Mouse (Mus musculus) fibroblast of lung, adult 2 months (primary cell): ENCODE data around the gene Alkbh4.
"Not testable (repeated sequence)": the region's sequence is repeated elsewhere in the genome, so short reads cannot be mapped to it uniquely, and the experiment has no call there.

ENCODE experiments used
- DNase-seq: peaks from one replicate; pipeline ENCODE4 v3.0.0-alpha.2; 2011; ENCODE audit warnings: low read depth

The Alkbh4 gene

GRCm38 (mm10) chr5:136135571-136136291 is at the start of gene Alkbh4, which contains the start of gene Lrwd1:
TSS of gene Alkbh4 (plus strand) at chr5:136136146.
TSS of gene Lrwd1 (minus strand) at chr5:136136074.
- peak; percentile 93 for DNase-seq

DNA sequence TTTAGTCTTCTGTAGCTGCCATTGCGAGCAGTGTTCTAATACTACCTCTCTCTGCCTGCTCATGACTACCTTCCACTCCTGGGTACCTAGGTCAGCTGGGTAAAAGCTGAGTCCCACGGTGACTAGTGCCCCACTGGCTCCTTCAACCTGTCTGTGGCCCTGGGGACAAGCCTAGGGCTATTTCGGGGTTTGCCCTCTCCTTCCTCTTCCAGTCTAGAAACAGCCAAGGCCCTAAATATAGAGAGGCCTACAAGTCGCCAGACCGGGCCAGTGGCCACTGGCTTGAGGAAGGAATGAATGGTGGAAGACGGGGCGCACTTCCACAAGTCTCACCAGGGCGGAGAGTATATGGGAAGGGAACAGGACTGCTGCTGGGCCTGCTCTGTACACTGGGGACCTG is 49.7 kb upstream of the Alkbh4 start:
- no peak for DNase-seq

GRCm38 (mm10) chr5:136088821-136089575 is 46.9 kb upstream of the Alkbh4 start:
- DNase-seq: no peak

DNA sequence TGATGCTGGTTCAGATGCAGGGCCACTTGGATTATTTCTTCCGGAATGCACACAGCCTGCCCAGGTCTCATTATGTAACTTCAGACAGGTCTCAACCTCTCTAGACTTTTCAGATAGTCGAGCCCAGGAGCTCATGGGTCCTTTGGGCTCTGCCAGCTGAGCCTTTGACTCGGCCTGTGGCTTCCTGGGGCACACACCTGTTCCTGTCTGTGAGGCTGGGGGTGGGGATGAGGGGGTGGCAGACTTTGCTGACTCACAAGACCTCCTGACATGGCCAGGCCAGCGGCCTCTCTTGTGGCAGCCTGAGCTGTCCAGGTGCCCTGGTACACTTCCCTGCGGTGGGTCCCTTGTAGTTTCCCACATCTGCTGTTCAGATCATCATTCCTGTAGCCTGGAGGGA is 44.0 kb upstream of the Alkbh4 start:
- DNase-seq: no peak

GRCm38 (mm10) chr5:136094249-136095010 is 41.5 kb upstream of the Alkbh4 start:
- peak; percentile 56 for DNase-seq

DNA sequence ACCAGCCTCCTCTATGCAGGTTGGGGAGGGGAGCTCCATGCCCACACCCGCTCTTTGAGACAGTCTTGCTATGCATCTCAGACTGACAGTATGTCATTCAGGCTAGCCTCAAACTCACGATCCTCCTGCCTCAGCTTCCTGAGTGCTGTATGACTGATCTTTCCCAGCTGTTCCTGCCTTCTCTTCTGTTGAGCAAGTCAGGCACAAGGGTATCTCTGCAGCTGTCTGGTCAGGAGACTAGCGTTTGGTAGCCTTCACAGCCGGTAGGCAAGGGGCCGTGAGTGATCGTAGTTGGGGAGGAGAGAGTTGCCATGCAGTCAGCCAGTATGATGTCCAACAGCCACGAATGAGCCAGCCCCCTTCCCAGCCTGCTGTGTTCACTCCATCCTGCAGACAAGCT is 40.9 kb upstream of the Alkbh4 start:
- DNase-seq: no peak

- no peak for DNase-seq
Measured at GRCm38 (mm10) chr5:136098536-136098935, 37.4 kb upstream of the Alkbh4 start.

- DNase-seq: no peak
Measured at GRCm38 (mm10) chr5:136102099-136102820, 33.7 kb upstream of the Alkbh4 start.

DNA sequence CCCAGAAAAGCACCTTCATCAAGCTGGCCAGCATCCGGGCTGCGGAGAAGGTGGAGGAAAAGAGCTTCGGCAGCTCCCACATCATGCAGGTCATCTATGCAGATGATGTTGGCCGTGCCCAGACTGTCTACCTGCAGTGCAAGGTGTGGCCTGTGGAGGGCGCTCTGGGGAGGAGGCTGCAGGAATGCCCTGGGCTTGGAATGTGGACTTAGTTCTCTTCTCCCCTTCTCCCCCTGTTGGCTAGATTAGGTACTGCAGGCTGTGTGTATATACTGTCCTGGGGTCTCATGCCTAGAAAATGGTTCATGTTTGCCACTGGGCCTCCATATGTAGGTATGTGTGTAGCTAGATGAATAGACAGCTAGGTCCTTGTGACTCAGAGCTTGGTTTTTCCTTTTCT is 31.4 kb upstream of the Alkbh4 start:
- no peak for DNase-seq

DNA sequence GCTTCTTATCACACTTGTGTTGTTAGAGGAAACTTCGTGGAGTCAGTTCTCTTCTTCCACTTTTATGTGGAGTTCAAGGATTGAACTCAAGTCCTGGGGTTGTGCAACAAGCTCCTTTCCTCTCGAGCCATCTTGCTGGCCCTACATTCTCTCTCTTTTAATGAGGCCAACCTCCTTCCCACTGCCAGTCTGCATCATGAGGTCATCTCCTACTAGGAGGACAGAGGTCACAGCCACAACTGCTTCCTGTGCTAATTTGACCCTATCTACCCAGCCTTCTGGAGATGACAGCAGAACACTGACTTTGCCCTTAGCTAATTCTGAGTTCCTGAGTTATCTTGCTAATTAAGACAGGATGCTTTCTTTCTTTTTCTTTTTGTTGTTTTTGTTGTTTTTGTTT is 27.5 kb upstream of the Alkbh4 start:
- DNase-seq: no peak

GRCm38 (mm10) chr5:136109042-136109441 is 26.9 kb upstream of the Alkbh4 start:
- DNase-seq: no peak

DNA sequence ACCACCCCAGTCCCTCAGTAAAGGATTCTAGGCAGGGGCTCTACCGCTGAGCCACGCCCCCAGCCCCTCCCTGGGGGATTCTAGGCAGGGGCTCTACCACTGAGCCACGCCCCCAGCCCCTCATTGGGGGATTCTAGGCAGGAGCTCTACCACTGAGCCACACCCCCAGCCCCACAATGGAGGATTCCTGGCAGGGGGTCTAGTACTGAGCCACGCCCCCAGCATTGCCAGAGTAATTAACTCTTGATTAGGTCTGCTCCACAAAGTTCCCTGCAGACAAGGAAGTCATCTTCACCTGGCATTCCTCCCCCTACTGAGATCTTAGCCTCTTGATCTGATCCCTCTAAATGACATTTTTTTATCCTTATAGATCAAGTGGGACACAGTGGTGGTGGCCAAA is 22.4 kb upstream of the Alkbh4 start:
- not testable (repeated sequence) for DNase-seq

GRCm38 (mm10) chr5:136115891-136116783 is 19.8 kb upstream of the Alkbh4 start, which contains the start of gene Polr2j:
TSS of gene Polr2j (plus strand) at chr5:136116631.
- DNase-seq: peak; percentile 90

GRCm38 (mm10) chr5:136116784-136117112 is 19.2 kb upstream of the Alkbh4 start:
- DNase-seq: no peak

DNA sequence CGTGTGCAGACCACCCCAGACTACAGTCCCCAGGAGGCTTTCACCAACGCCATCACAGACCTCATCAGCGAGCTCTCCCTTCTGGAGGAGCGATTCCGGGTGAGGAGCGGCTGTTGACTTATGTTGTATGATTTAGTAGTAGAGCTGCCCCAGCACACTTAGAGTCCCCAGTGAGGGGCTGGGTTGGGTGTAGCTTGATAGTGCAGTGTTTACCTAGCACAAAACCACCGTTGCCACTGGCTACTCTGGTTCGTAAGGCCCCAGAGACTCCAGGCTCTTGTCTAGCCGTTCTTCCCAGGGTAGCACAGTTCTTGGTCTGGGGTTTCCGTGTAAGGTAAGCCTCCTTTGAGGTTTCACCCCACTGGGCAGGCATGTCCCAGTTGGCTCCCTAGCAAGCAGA is 13.8 kb upstream of the Alkbh4 start:
- no peak for DNase-seq

- no peak for DNase-seq
Measured at GRCm38 (mm10) chr5:136136292-136136990, 495 bp downstream of the Alkbh4 start.

DNA sequence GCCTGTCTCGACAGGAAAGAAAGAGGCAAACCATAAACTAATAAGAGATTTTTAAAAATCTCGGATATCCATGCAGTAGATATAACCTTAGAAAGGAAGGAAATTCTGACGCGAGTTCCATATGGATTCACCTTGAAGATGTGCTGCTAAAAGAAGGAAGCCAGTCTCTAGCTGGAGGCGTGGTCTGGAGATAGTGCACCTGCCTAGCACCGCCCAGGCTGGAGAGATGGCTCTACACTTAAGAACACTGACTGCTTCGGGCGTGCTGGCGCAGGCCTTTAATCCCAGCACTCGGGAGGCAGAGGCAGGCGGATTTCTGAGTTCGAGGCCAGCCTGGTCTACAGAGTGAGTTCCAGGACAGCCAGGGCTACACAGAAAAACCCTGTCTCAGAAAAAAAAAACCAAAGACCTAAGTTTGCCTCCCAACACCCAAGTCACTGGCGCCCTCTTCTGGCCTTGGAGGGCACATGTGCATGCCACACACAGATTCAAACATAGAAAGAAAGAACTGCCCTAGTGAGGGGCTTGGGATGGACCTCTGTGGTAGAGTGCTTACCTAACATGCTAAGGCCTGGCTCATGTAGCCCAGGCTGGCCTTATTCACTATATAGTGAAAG is 1.8 kb downstream of the Alkbh4 start:
- peak; percentile 9 for DNase-seq

GRCm38 (mm10) chr5:136139393-136139792 is 3.4 kb downstream of the Alkbh4 start:
- DNase-seq: no peak

GRCm38 (mm10) chr5:136140057-136140482 is 4.1 kb downstream of the Alkbh4 start:
- DNase-seq: no peak

DNA sequence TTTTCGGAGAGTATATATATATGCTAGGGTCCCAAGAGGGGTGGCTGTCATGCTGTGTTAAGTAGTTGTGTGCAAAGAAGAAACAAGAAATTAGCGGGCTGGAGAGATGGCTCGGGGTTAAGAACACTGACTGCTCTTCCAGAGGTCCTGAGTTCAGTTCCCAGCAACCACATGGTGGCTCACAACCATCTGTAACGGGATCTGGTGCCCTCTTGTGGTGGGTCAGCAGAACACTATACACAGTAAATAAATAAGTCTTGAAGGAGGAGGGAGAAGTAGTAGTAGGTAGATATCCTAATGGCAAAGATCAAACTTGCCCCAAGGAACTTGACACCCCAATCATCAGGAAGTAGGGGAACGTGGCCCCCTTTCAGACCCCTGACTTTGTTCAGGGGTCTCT is 6.8 kb downstream of the Alkbh4 start:
- no peak for DNase-seq
